Mouse (Mus musculus) thymus, postnatal 0 days (tissue): ENCODE results near the gene Pkd2. TPM values are rescaled to one million over a fixed set of nuclear protein-coding genes. Genes with fewer than 3 reads are reported as not detected.
A peak's percentile ranks its signal among the peaks of the same experiment; 100 is the strongest.
"Not testable (repeated sequence)": the region's sequence is repeated elsewhere in the genome, so short reads cannot be mapped to it uniquely, and the experiment has no call there.

Experiments
- DNase-seq: peaks from one replicate; pipeline ENCODE4 v3.0.0-alpha.2; 2015; ENCODE audit warnings: low spot score
- polyA plus RNA-seq: library from polyadenylated mRNA; unstranded; fragments of >200 nt; fragmentation: Nextera tagmentation; extraction: Ambion mirVana; gene quantifications from 2 replicates; pipeline ENCODE4 v1.2.1, GENCODE M21; 2015

Pkd2 gene
- polyA plus RNA-seq: 1.6 and 2.0 TPM in 2 replicates

GRCm38 (mm10) chr5:104458832-104459705 lies at the start of gene Pkd2:
Gene Pkd2 (plus strand): TSS chr5:104459450.
- DNase-seq: no peak

- no peak for DNase-seq
Observed at GRCm38 (mm10) chr5:104415999-104416398, 43.3 kb upstream of the Pkd2 start.

GRCm38 (mm10) chr5:104417028-104417427 lies 42.2 kb upstream of the Pkd2 start:
- no peak for DNase-seq

GRCm38 (mm10) chr5:104417721-104418120 lies 41.5 kb upstream of the Pkd2 start:
- DNase-seq: no peak

GRCm38 (mm10) chr5:104422039-104422438 lies 37.2 kb upstream of the Pkd2 start:
- DNase-seq: no peak

GRCm38 (mm10) chr5:104423861-104424260 lies 35.4 kb upstream of the Pkd2 start:
- no peak for DNase-seq

GRCm38 (mm10) chr5:104425949-104426348 lies 33.3 kb upstream of the Pkd2 start:
- DNase-seq: no peak

GRCm38 (mm10) chr5:104432886-104433285 lies 26.4 kb upstream of the Pkd2 start:
- DNase-seq: peak; percentile 4

- DNase-seq: no peak
Observed at GRCm38 (mm10) chr5:104433968-104434565, 25.2 kb upstream of the Pkd2 start.

GRCm38 (mm10) chr5:104434835-104435301 lies 24.4 kb upstream of the Pkd2 start, which contains the start of gene Spp1:
Gene Spp1 (plus strand): TSS chr5:104435118.
- no peak for DNase-seq

GRCm38 (mm10) chr5:104436406-104437076 lies 22.7 kb upstream of the Pkd2 start:
- no peak for DNase-seq

- DNase-seq: no peak
Observed at GRCm38 (mm10) chr5:104442396-104442795, 16.9 kb upstream of the Pkd2 start.

GRCm38 (mm10) chr5:104442850-104443249 lies 16.4 kb upstream of the Pkd2 start:
- DNase-seq: no peak

- DNase-seq: no peak
Observed at GRCm38 (mm10) chr5:104446156-104446555, 13.1 kb upstream of the Pkd2 start.

- DNase-seq: not testable (repeated sequence)
Observed at GRCm38 (mm10) chr5:104448346-104448745, 10.9 kb upstream of the Pkd2 start.

- DNase-seq: no peak
Observed at GRCm38 (mm10) chr5:104449491-104449890, 9.8 kb upstream of the Pkd2 start.

- DNase-seq: no peak
Observed at GRCm38 (mm10) chr5:104453075-104453474, 6.2 kb upstream of the Pkd2 start.

- no peak for DNase-seq
Observed at GRCm38 (mm10) chr5:104454564-104454963, 4.7 kb upstream of the Pkd2 start.

GRCm38 (mm10) chr5:104459706-104460455 lies 631 bp downstream of the Pkd2 start:
- DNase-seq: no peak

- DNase-seq: no peak
Observed at GRCm38 (mm10) chr5:104460456-104460838, 1.2 kb downstream of the Pkd2 start.

GRCm38 (mm10) chr5:104460856-104461255 lies 1.6 kb downstream of the Pkd2 start:
- DNase-seq: no peak
